Mouse (Mus musculus) ES-Bruce4 (cell line): ENCODE data around the gene Cntln. TPM values are rescaled to one million over a fixed set of nuclear protein-coding genes. Genes with fewer than 3 reads are reported as not detected.
A peak's percentile ranks its signal among the peaks of the same experiment; 100 is the strongest.

Experiments
- H3K27ac ChIP-seq: 2 replicates; pipeline ENCODE4 v1.5.1; 2012; ENCODE audit warnings: low read length, inconsistent platforms; ENCODE audit not compliant: insufficient read depth
- H3K27me3 ChIP-seq: 2 replicates; pipeline ENCODE4 v1.6.1; 2012; ENCODE audit warnings: mild to moderate bottlenecking, low read length, inconsistent platforms; ENCODE audit not compliant: control insufficient read depth, poor library complexity, insufficient read depth, severe bottlenecking
- H3K36me3 ChIP-seq: 2 replicates; pipeline ENCODE4 v1.6.1; 2012; ENCODE audit warnings: inconsistent platforms, mild to moderate bottlenecking, low read length, moderate library complexity; ENCODE audit not compliant: control insufficient read depth, poor library complexity, insufficient read depth, severe bottlenecking
- H3K4me1 ChIP-seq: one replicate; pipeline ENCODE4 v1.8.1; 2011; ENCODE audit warnings: low read length; ENCODE audit not compliant: control insufficient read depth, insufficient read depth
- H3K4me3 ChIP-seq: 2 replicates; pipeline ENCODE4 v1.5.1; 2011; ENCODE audit warnings: low read depth, mild to moderate bottlenecking, low read length
- H3K9ac ChIP-seq: 2 replicates; pipeline ENCODE4 v1.6.1; 2012; ENCODE audit warnings: low read depth, mild to moderate bottlenecking, inconsistent platforms; ENCODE audit not compliant: poor library complexity, severe bottlenecking
- H3K9me3 ChIP-seq: replicated peaks from 2 replicates; pipeline ENCODE4 v1.6.1; 2012; ENCODE audit warnings: mild to moderate bottlenecking, low read length, inconsistent platforms; ENCODE audit not compliant: control insufficient read depth, poor library complexity, insufficient read depth, severe bottlenecking
- CTCF ChIP-seq: IDR thresholded peaks from one replicate; pipeline ENCODE4 v1.8.1; 2011; ENCODE audit warnings: low read depth, low read length
- EP300 ChIP-seq: IDR thresholded peaks from 2 replicates; pipeline ENCODE4 v1.6.1; 2011; ENCODE audit warnings: low read depth, low read length; ENCODE audit not compliant: insufficient read depth
- POLR2A ChIP-seq: IDR thresholded peaks from one replicate; pipeline ENCODE4 v1.8.1; 2011; ENCODE audit warnings: low read length; ENCODE audit not compliant: insufficient read depth
- polyA plus RNA-seq: library from polyadenylated mRNA; stranded (reverse); fragments of >200 nt; gene quantifications from 2 replicates; pipeline ENCODE4 v1.2.4, GENCODE M21; 2011; ENCODE audit warnings: low read depth; ENCODE audit not compliant: missing spikeins, insufficient read depth, insufficient read length

Cntln gene
- 2.0 and 2.1 TPM in 2 replicates for polyA plus RNA-seq

- Histone ChIP-seq H3K4me1 (no peaks in the 10 kb centered on the region), H3K9ac (peak within 1 kb of the TSS; percentile 85), H3K27me3 (peaks cover 9% of the 10 kb centered on the region), H3K36me3 (no peaks in the 10 kb centered on the region), H3K27ac (no peak within 1 kb of the TSS), H3K9me3 (no peaks in the 10 kb centered on the region), H3K4me3 (peak within 1 kb of the TSS; percentile 52)
- TF ChIP-seq POLR2A (no peak), CTCF (no peak), EP300 (no peak)
Observed at GRCm38 (mm10) chr4:84884111-84884538, at the start of gene Cntln. Cntln (plus strand) TSS chr4:84884309.

GRCm38 (mm10) chr4:84836979-84837378 is 47.1 kb upstream of the Cntln start:
- Histone ChIP-seq H3K4me3 (no peak overlapping the region), H3K4me1 (no peaks in the 10 kb centered on the region), H3K27ac (no peak overlapping the region), H3K36me3 (no peaks in the 10 kb centered on the region), H3K27me3 (no peaks in the 10 kb centered on the region), H3K9ac (no peak overlapping the region), H3K9me3 (no peaks in the 10 kb centered on the region)
- TF ChIP-seq EP300 (no peak), CTCF (peak; percentile 35), POLR2A (no peak)

GRCm38 (mm10) chr4:84838545-84838944 is 45.6 kb upstream of the Cntln start:
- Histone ChIP-seq H3K9me3 (no peaks in the 10 kb centered on the region), H3K4me1 (no peaks in the 10 kb centered on the region), H3K9ac (no peak overlapping the region), H3K27me3 (no peaks in the 10 kb centered on the region), H3K27ac (no peak overlapping the region), H3K36me3 (no peaks in the 10 kb centered on the region), H3K4me3 (no peak overlapping the region)
- TF ChIP-seq POLR2A (no peak), EP300 (no peak), CTCF (no peak)

- Histone ChIP-seq H3K27me3 (no peaks in the 10 kb centered on the region), H3K27ac (no peak overlapping the region), H3K36me3 (no peaks in the 10 kb centered on the region), H3K9me3 (no peaks in the 10 kb centered on the region), H3K9ac (no peak overlapping the region), H3K4me1 (no peaks in the 10 kb centered on the region), H3K4me3 (no peak overlapping the region)
- TF ChIP-seq EP300 (no peak), CTCF (no peak), POLR2A (no peak)
Observed at GRCm38 (mm10) chr4:84839466-84839865, 44.6 kb upstream of the Cntln start.

GRCm38 (mm10) chr4:84857588-84857987 is 26.5 kb upstream of the Cntln start:
- H3K9me3 ChIP-seq = 0 out of 2 replicates have a peak, but pooled peaks cover 3% of the 10 kb centered on the region
- no peak for TF ChIP-seq CTCF
- TF ChIP-seq POLR2A = no peak
- no peaks in the 10 kb centered on the region for H3K27me3 ChIP-seq
- H3K36me3 ChIP-seq = no peaks in the 10 kb centered on the region
- H3K27ac ChIP-seq = no peak overlapping the region
- H3K4me3 ChIP-seq = no peak overlapping the region
- H3K4me1 ChIP-seq = no peaks in the 10 kb centered on the region
- H3K9ac ChIP-seq = no peak overlapping the region

- Histone ChIP-seq H3K9ac (no peak overlapping the region), H3K4me1 (no peaks in the 10 kb centered on the region), H3K27ac (no peak overlapping the region), H3K4me3 (no peak overlapping the region), H3K27me3 (no peaks in the 10 kb centered on the region; the same call in 1 of the 2 replicates), H3K36me3 (no peaks in the 10 kb centered on the region), H3K9me3 (no peaks in the 10 kb centered on the region)
- no peak for TF ChIP-seq EP300
- no peak for TF ChIP-seq CTCF
- TF ChIP-seq POLR2A = no peak
Observed at GRCm38 (mm10) chr4:84876347-84876746, 7.8 kb upstream of the Cntln start.
